Mouse (Mus musculus): Measurements from ENCODE around the gene Krt81.

DNA sequence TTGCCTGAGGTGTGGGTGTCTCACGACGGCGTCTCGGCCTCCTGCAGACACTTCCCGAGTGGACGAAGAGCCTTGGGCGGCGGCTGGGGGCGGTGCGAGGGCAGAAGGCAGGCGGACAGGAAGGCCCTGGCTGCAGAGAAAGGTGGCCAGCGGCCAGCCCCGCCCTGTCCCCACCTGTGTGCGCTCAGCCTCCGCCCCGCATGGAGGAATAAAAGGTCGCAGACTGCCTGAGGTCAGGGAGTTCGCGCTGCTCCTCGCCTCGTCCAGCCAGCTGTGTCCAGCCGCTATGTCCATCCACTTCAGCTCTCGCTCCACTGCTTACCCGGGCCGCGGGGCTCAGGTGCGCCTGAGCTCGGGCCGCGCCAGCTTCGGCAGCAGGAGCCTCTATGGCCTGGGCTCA is 51.4 kb downstream of the Krt81 start:
- TF ChIP-seq CTCF (IDR thresholded peaks at IDR 0.05 in 2 of 3, conservative IDR thresholded peaks at IDR 0.05 in 1 of 3; ENCODE audit: control insufficient read depth in 1 of 3, insufficient read depth in 1 of 3, low read depth in 2 of 3, low read length in 3 of 3, poor library complexity in 1 of 3, severe bottlenecking in 1 of 3) (no peak), CHD2 (IDR thresholded peaks at IDR 0.05; ENCODE audit: low read length) (no peak), TAL1 (IDR thresholded peaks at IDR 0.05; ENCODE audit: low read length) (no peak), SMC3 (IDR thresholded peaks at IDR 0.05; ENCODE audit: low read depth, low read length) (no peak), KAT2A (conservative IDR thresholded peaks at IDR 0.05; ENCODE audit: low read depth, low read length) (no peak), USF1 (IDR thresholded peaks at IDR 0.05; ENCODE audit: low read depth, low read length) (no peak), RCOR1 (IDR thresholded peaks at IDR 0.05; ENCODE audit: low read depth, low read length) (no peak), EP300 (IDR thresholded peaks at IDR 0.05; ENCODE audit: low read depth in 1 of 2, low read length in 2 of 2) (no peak)

Measured in MEL (cell line).